Comparison of ENCODE assay signal across 8 mouse cellular contexts in the genomic region with DNA sequence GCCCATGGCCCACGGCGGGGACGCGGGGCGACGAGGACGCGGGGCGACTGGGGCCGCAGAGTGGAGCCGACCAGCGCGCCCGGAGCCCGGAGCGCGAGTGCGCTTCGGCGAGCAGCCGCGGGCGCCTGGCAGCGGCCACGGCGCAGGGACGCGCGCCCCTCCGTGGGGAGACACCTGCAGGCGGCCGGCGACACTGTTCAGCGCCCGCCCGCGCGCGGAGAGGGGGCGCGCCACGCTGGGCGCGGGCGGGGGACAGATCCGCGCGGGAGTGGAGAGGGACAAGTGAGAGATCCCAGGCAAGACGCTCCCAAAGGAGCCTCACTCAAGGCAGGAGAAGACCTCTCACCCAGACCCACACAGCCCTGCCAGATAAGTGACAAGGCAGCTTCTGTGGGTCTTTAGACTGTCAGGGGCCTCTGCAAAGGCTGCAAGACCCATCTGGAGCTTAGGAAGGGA. TPM values are rescaled to one million over a fixed set of nuclear protein-coding genes. Genes with fewer than 3 reads are reported as not detected.
DNase-seq lines count a peak whose midpoint lies in the region; ATAC-seq and TF ChIP-seq lines count a peak whose summit lies in the region.

A gene (minus strand): TSS at position 126 of the 456 bp plus-strand sequence.

- H3K9ac ChIP-seq in ES-Bruce4 (ENCODE audit: low read depth, poor library complexity, severe bottlenecking): peak within 1 kb of the TSS; percentile 67
- H3K9ac ChIP-seq in embryonic facial prominence, embryonic 11.5 days (replicated peaks; ENCODE audit: low read length): peak within 1 kb of the TSS; percentile 50
- no peak within 1 kb of the TSS for H3K9ac ChIP-seq in liver, embryonic 11.5 days (ENCODE audit: low read depth, low read length)
- no peak within 1 kb of the TSS; the same call in 1 of the 2 replicates for H3K9ac ChIP-seq in stomach, embryonic 14.5 days (replicated peaks; ENCODE audit: low read depth, low read length)

- TF ChIP-seq CTCF in gastrocnemius, adult 2 months (IDR thresholded peaks at IDR 0.05): peak; percentile 29; the same call in 1 of the 2 replicates
- TF ChIP-seq CTCF in ES-Bruce4 (IDR thresholded peaks at IDR 0.05; ENCODE audit: low read depth, low read length): no peak

- TF ChIP-seq POLR2A in ES-Bruce4 (IDR thresholded peaks at IDR 0.05; ENCODE audit: insufficient read depth, low read length): no peak

- ATAC-seq in embryonic facial prominence, embryonic 11.5 days (replicated peaks; ENCODE audit: insufficient number of reproducible peaks, low FRiP score, low TSS enrichment, low read depth): no peak
- no peak for ATAC-seq in liver, embryonic 11.5 days (replicated peaks; ENCODE audit: low FRiP score)
- no peak for ATAC-seq in stomach, embryonic 14.5 days (ENCODE audit: insufficient number of reproducible peaks, insufficient read depth, low FRiP score, low read depth)

- peak; percentile 26 for DNase-seq in gastrocnemius, adult 2 months
- no peak for DNase-seq in gastrocnemius, postnatal 14 days
- DNase-seq in embryonic facial prominence, embryonic 11.5 days (ENCODE audit: low spot score): no peak
- peak; percentile 32 for DNase-seq in hindbrain, embryonic 10.5 days (ENCODE audit: low spot score)
- no peak for DNase-seq in liver, embryonic 11.5 days (ENCODE audit: low spot score)
- DNase-seq in gastrocnemius, adult 8-10 months (ENCODE audit: low spot score in 2 of 2): no peak

- H3K4me2 ChIP-seq in embryonic facial prominence, embryonic 11.5 days (ENCODE audit: low read depth, low read length): peak within 1 kb of the TSS; percentile 99
- peak within 1 kb of the TSS; percentile 67 for H3K4me2 ChIP-seq in liver, embryonic 11.5 days
- peak within 1 kb of the TSS; percentile 99 for H3K4me2 ChIP-seq in stomach, embryonic 14.5 days (replicated peaks; ENCODE audit: low read depth, low read length)

- H3K4me1 ChIP-seq in ES-Bruce4 (ENCODE audit: control insufficient read depth, insufficient read depth, low read length): no peaks in the 10 kb centered on the region
- H3K4me1 ChIP-seq in embryonic facial prominence, embryonic 11.5 days (ENCODE audit: control insufficient read depth, insufficient read depth, low read length): peaks cover 6% of the 10 kb centered on the region; the same call in 1 of the 2 replicates
- peaks cover 62% of the 10 kb centered on the region for H3K4me1 ChIP-seq in hindbrain, embryonic 10.5 days (replicated peaks)
- H3K4me1 ChIP-seq in liver, embryonic 11.5 days (replicated peaks; ENCODE audit: control insufficient read depth, insufficient read depth, low read length): peaks cover 2% of the 10 kb centered on the region; the same call in 1 of the 2 replicates
- H3K4me1 ChIP-seq in stomach, embryonic 14.5 days (ENCODE audit: control insufficient read depth, insufficient read depth, low read length): peaks cover 6% of the 10 kb centered on the region

- no peak for TF ChIP-seq EP300 in ES-Bruce4 (IDR thresholded peaks at IDR 0.05; ENCODE audit: insufficient read depth, low read depth, low read length)

- H3K27ac ChIP-seq in gastrocnemius, adult 2 months: no peak within 1 kb of the TSS
- H3K27ac ChIP-seq in ES-Bruce4 (ENCODE audit: insufficient read depth, low read length): no peak within 1 kb of the TSS
- no peak within 1 kb of the TSS for H3K27ac ChIP-seq in embryonic facial prominence, embryonic 11.5 days (replicated peaks; ENCODE audit: low read depth, low read length)
- H3K27ac ChIP-seq in hindbrain, embryonic 10.5 days: peak within 1 kb of the TSS; percentile 76
- H3K27ac ChIP-seq in liver, embryonic 11.5 days (ENCODE audit: low read depth, low read length): no peak within 1 kb of the TSS
- no peak within 1 kb of the TSS for H3K27ac ChIP-seq in stomach, embryonic 14.5 days (ENCODE audit: low read length)

- H3K36me3 ChIP-seq in ES-Bruce4 (ENCODE audit: control insufficient read depth, insufficient read depth, low read length, poor library complexity, severe bottlenecking): no peaks in the 10 kb centered on the region
- no peaks in the 10 kb centered on the region for H3K36me3 ChIP-seq in embryonic facial prominence, embryonic 11.5 days (replicated peaks; ENCODE audit: control insufficient read depth, insufficient read depth, low read depth, low read length)
- no peaks in the 10 kb centered on the region for H3K36me3 ChIP-seq in hindbrain, embryonic 10.5 days
- H3K36me3 ChIP-seq in liver, embryonic 11.5 days (ENCODE audit: control insufficient read depth, insufficient read depth, low read length): no peaks in the 10 kb centered on the region
- H3K36me3 ChIP-seq in stomach, embryonic 14.5 days (ENCODE audit: control insufficient read depth, insufficient read depth, low read length): no peaks in the 10 kb centered on the region

- WGBS in embryonic facial prominence, embryonic 11.5 days: under 1% methylated on average over 48 of the region's 49 CpGs
- 2% methylated on average over 49 of the region's 49 CpGs for WGBS in hindbrain, embryonic 10.5 days
- WGBS in liver, embryonic 11.5 days: 3% methylated on average over 49 of the region's 49 CpGs
- 0% methylated on average over 49 of the region's 49 CpGs for WGBS in stomach, embryonic 14.5 days

- H3K9me3 ChIP-seq in ES-Bruce4 (replicated peaks; ENCODE audit: control insufficient read depth, insufficient read depth, low read length, poor library complexity, severe bottlenecking): no peaks in the 10 kb centered on the region
- no peaks in the 10 kb centered on the region for H3K9me3 ChIP-seq in embryonic facial prominence, embryonic 11.5 days (replicated peaks; ENCODE audit: control insufficient read depth, low read length)
- H3K9me3 ChIP-seq in hindbrain, embryonic 10.5 days: no peaks in the 10 kb centered on the region
- H3K9me3 ChIP-seq in liver, embryonic 11.5 days (ENCODE audit: control insufficient read depth, low read length): no peaks in the 10 kb centered on the region
- H3K9me3 ChIP-seq in stomach, embryonic 14.5 days (ENCODE audit: control insufficient read depth, low read depth, low read length): no peaks in the 10 kb centered on the region

- intact Hi-C loops in gastrocnemius, adult 2 months (cut with DNase I): loop anchor here (5.0 kb wide), 1 partner anchor 125 kb away; no protein-coding TSS in a partner anchor
- intact Hi-C loops in gastrocnemius, postnatal 14 days (cut with DNase I; ENCODE audit: low total_unique reads): loop anchor here (5.0 to 10.0 kb wide), 3 partner anchors 118 to 408 kb away; no protein-coding TSS in a partner anchor

- peaks cover 18% of the 10 kb centered on the region for H3K27me3 ChIP-seq in ES-Bruce4 (ENCODE audit: control insufficient read depth, insufficient read depth, low read length, poor library complexity, severe bottlenecking)
- H3K27me3 ChIP-seq in embryonic facial prominence, embryonic 11.5 days (ENCODE audit: control insufficient read depth, insufficient read depth, low read length): peaks cover 45% of the 10 kb centered on the region
- peaks cover 93% of the 10 kb centered on the region for H3K27me3 ChIP-seq in hindbrain, embryonic 10.5 days (ENCODE audit: insufficient read depth, poor library complexity, severe bottlenecking)
- peaks cover 65% of the 10 kb centered on the region for H3K27me3 ChIP-seq in liver, embryonic 11.5 days (replicated peaks; ENCODE audit: control insufficient read depth, insufficient read depth, low read length)
- H3K27me3 ChIP-seq in stomach, embryonic 14.5 days (ENCODE audit: control insufficient read depth, insufficient read depth, low read length): peaks cover 38% of the 10 kb centered on the region

- H3K4me3 ChIP-seq in gastrocnemius, adult 2 months: peak within 1 kb of the TSS; percentile 58
- peak within 1 kb of the TSS; percentile 58 for H3K4me3 ChIP-seq in ES-Bruce4 (ENCODE audit: low read depth, low read length)
- H3K4me3 ChIP-seq in embryonic facial prominence, embryonic 11.5 days (ENCODE audit: low read depth, low read length): peak within 1 kb of the TSS; percentile 58
- H3K4me3 ChIP-seq in hindbrain, embryonic 10.5 days: peak within 1 kb of the TSS; percentile 66
- peak within 1 kb of the TSS; percentile 50 for H3K4me3 ChIP-seq in liver, embryonic 11.5 days (ENCODE audit: low read depth, low read length)
- peak within 1 kb of the TSS; percentile 51 for H3K4me3 ChIP-seq in stomach, embryonic 14.5 days (ENCODE audit: low read depth, low read length)

RNA-seq across cellular contexts. Expression of the gene that starts here (rescaled TPM):
- total RNA-seq in gastrocnemius, adult 2 months (2021): not detected
- under 1 TPM; 0.06 to 0.16 TPM for total RNA-seq in gastrocnemius, postnatal 14 days (2021)
- not detected in 2 replicates for polyA plus RNA-seq in ES-Bruce4 (2011; ENCODE audit: insufficient read depth, insufficient read length, low read depth, missing spikeins)
- 0.70 and 0.75 TPM in 2 replicates for polyA plus RNA-seq in embryonic facial prominence, embryonic 11.5 days (2014; fragmentation: Nextera tagmentation; extraction: Ambion mirVana)
- 3.2 and 4.7 TPM in 2 replicates for polyA plus RNA-seq in hindbrain, embryonic 10.5 days (2016; fragmentation: Nextera tagmentation; extraction: Ambion mirVana)
- 0.21 and 0.23 TPM in 2 replicates for polyA plus RNA-seq in liver, embryonic 11.5 days (2014; fragmentation: Nextera tagmentation; extraction: Ambion mirVana)
- 0.65 and 0.77 TPM in 2 replicates for polyA plus RNA-seq in stomach, embryonic 14.5 days (2014; fragmentation: Nextera tagmentation; extraction: Ambion mirVana)
- total RNA-seq in gastrocnemius, adult 8-10 months (2022): under 1 TPM in 1 of 4 experiments, not detected in 3; 0.07 TPM

Comparison
In these comparisons a context has a peak if more than half of its experiments do, and no peak if none do; other contexts are left out.
1. Peak in DNase-seq and H3K4me3 ChIP-seq in gastrocnemius, adult 2 months; RNA of the gene not detected or under 1 TPM.
2. H3K9ac ChIP-seq: peak in ES-Bruce4 (single experiment) and embryonic facial prominence, embryonic 11.5 days (single experiment); none in liver, embryonic 11.5 days (single experiment) and stomach, embryonic 14.5 days (single experiment).
3. Peak in every context shown above with its lines, with median percentiles within 50 percentile points of each other: H3K4me3 ChIP-seq and H3K4me2 ChIP-seq.